Mouse (Mus musculus) embryonic fibroblast, embryonic 13.5 days (primary cell): Measurements from ENCODE around the gene Commd8.

Experiments
- CTCF ChIP-seq: IDR thresholded peaks from 2 replicates; pipeline ENCODE4 v1.5.1; 2011; ENCODE audit warnings: mild to moderate bottlenecking, control low read depth, low read length, moderate library complexity, borderline replicate concordance; ENCODE audit not compliant: insufficient read depth
- POLR2A ChIP-seq: IDR thresholded peaks from 2 replicates; pipeline ENCODE4 v1.6.1; 2011; ENCODE audit warnings: low read depth, mild to moderate bottlenecking, control low read depth, low read length, moderate library complexity

- no peak for TF ChIP-seq CTCF
- TF ChIP-seq POLR2A = no peak
These were observed 19.3 kb downstream of the Commd8 start for GRCm38 (mm10) chr5:72148679-72149078.
